Mouse (Mus musculus) hindbrain, embryonic 15.5 days (tissue): ENCODE measurements around the gene Cacna1c. TPM values are rescaled to one million over a fixed set of nuclear protein-coding genes. Genes with fewer than 3 reads are reported as not detected.

ENCODE experiments used
- ATAC-seq: fragments of 200-750 bp; cut with Nextera tagmentation; 2 replicates; pipeline ENCODE4 v1.8.0; 2017; ENCODE audit warnings: low read depth, moderate number of reproducible peaks, moderate TSS enrichment; ENCODE audit not compliant: low FRiP score
- H3K27ac ChIP-seq: fragments of 300-500 bp; sonication (generic); replicated peaks from 2 replicates; pipeline ENCODE4 v1.5.1; 2015; ENCODE audit warnings: mild to moderate bottlenecking, inconsistent platforms
- H3K27me3 ChIP-seq: fragments of 300-500 bp; sonication (generic); 2 replicates; pipeline ENCODE4 v1.6.1; 2015; ENCODE audit warnings: control low read depth, inconsistent platforms
- H3K36me3 ChIP-seq: fragments of 300-500 bp; sonication (generic); 2 replicates; pipeline ENCODE4 v1.6.1; 2015; ENCODE audit warnings: control low read depth, inconsistent platforms
- H3K4me1 ChIP-seq: fragments of 300-500 bp; sonication (generic); replicated peaks from 2 replicates; pipeline ENCODE4 v1.6.1; 2015; ENCODE audit warnings: control low read depth, inconsistent platforms
- H3K4me2 ChIP-seq: fragments of 300-500 bp; sonication (generic); 2 replicates; pipeline ENCODE4 v1.6.1; 2015; ENCODE audit warnings: moderate library complexity, mild to moderate bottlenecking, inconsistent platforms
- H3K4me3 ChIP-seq: fragments of 300-500 bp; sonication (generic); 2 replicates; pipeline ENCODE4 v1.5.1; 2015; ENCODE audit warnings: mild to moderate bottlenecking, inconsistent platforms
- H3K9ac ChIP-seq: fragments of 300-500 bp; sonication (generic); 2 replicates; pipeline ENCODE4 v1.6.1; 2015; ENCODE audit warnings: inconsistent platforms
- H3K9me3 ChIP-seq: fragments of 300-500 bp; sonication (generic); 2 replicates; pipeline ENCODE4 v1.6.1; 2016; ENCODE audit warnings: control low read depth, inconsistent platforms
- WGBS: fragments of 180-500 bp; shearing (Covaris S2); methylation state at CpG from one replicate; pipeline ENCODE4 v1.1.7; 2015; 5-methylcytosine and 5-hydroxymethylcytosine counted together
- polyA plus RNA-seq: library from polyadenylated mRNA; unstranded; fragments of >200 nt; fragmentation: Nextera tagmentation; extraction: Ambion mirVana; gene quantifications from 2 replicates; pipeline ENCODE4 v1.2.1, GENCODE M21; 2015

Cacna1c gene
- polyA plus RNA-seq, 1 experiment from 2014 or later: 7.0 TPM

- H3K4me1 ChIP-seq: peaks cover 20% of the 10 kb centered on the region; the same call in 1 of the 2 replicates
- 67% methylated on average over 5 of the region's 5 CpGs for WGBS
- H3K27ac ChIP-seq: no peak overlapping the region
- H3K9ac ChIP-seq: no peak overlapping the region
- H3K4me2 ChIP-seq: no peak overlapping the region
- no peaks in the 10 kb centered on the region for H3K36me3 ChIP-seq
- no peaks in the 10 kb centered on the region for H3K9me3 ChIP-seq
- ATAC-seq: no peak
- H3K4me3 ChIP-seq: no peak overlapping the region
- H3K27me3 ChIP-seq: no peaks in the 10 kb centered on the region
These were observed 232.9 kb downstream of the Cacna1c start for GRCm38 (mm10) chr6:118963283-118963682.

- H3K4me1 ChIP-seq: 0 out of 2 replicates have a peak, but pooled peaks cover 4% of the 10 kb centered on the region
- WGBS: 94% methylated on average over 9 of the region's 9 CpGs
- H3K9ac ChIP-seq: no peak overlapping the region
- H3K4me2 ChIP-seq: no peak overlapping the region
- no peak for ATAC-seq
- no peaks in the 10 kb centered on the region for H3K27me3 ChIP-seq
- no peak overlapping the region for H3K27ac ChIP-seq
- no peak overlapping the region for H3K4me3 ChIP-seq
- H3K9me3 ChIP-seq: no peaks in the 10 kb centered on the region
- H3K36me3 ChIP-seq: no peaks in the 10 kb centered on the region
These were observed 237.7 kb downstream of the Cacna1c start for GRCm38 (mm10) chr6:118958529-118958928.

- no peaks in the 10 kb centered on the region for H3K27me3 ChIP-seq
- H3K9me3 ChIP-seq: no peaks in the 10 kb centered on the region
- no peak overlapping the region for H3K4me2 ChIP-seq
- H3K4me1 ChIP-seq: peaks cover 6% of the 10 kb centered on the region
- H3K27ac ChIP-seq: no peak overlapping the region
- no peak for ATAC-seq
- no peaks in the 10 kb centered on the region for H3K36me3 ChIP-seq
- no peak overlapping the region for H3K4me3 ChIP-seq
- no peak overlapping the region for H3K9ac ChIP-seq
- 80% methylated on average over 4 of the region's 4 CpGs for WGBS
These were observed 240.0 kb downstream of the Cacna1c start for GRCm38 (mm10) chr6:118956234-118956633.

- Histone ChIP-seq H3K9ac (no peak overlapping the region), H3K4me3 (no peak overlapping the region), H3K27ac (no peak overlapping the region), H3K4me2 (no peak overlapping the region), H3K27me3 (no peaks in the 10 kb centered on the region), H3K4me1 (peaks cover 8% of the 10 kb centered on the region), H3K36me3 (no peaks in the 10 kb centered on the region), H3K9me3 (no peaks in the 10 kb centered on the region)
- no peak for ATAC-seq
These were observed 240.4 kb downstream of the Cacna1c start for GRCm38 (mm10) chr6:118955777-118956176.

- no peaks in the 10 kb centered on the region for H3K9me3 ChIP-seq
- H3K4me2 ChIP-seq: no peak overlapping the region
- no peak overlapping the region for H3K27ac ChIP-seq
- ATAC-seq: no peak
- no peak overlapping the region for H3K9ac ChIP-seq
- no peaks in the 10 kb centered on the region for H3K36me3 ChIP-seq
- WGBS: 86% methylated on average over 7 of the region's 7 CpGs
- H3K4me3 ChIP-seq: no peak overlapping the region
- H3K4me1 ChIP-seq: peaks cover 15% of the 10 kb centered on the region
- no peaks in the 10 kb centered on the region for H3K27me3 ChIP-seq
These were observed 241.1 kb downstream of the Cacna1c start for GRCm38 (mm10) chr6:118954988-118955554.

- H3K9ac ChIP-seq: no peak overlapping the region
- no peak overlapping the region for H3K4me2 ChIP-seq
- no peaks in the 10 kb centered on the region for H3K27me3 ChIP-seq
- H3K27ac ChIP-seq: peak overlapping the region; percentile 23
- ATAC-seq: no peak
- H3K4me1 ChIP-seq: peaks cover 17% of the 10 kb centered on the region
- H3K4me3 ChIP-seq: no peak overlapping the region
- H3K9me3 ChIP-seq: no peaks in the 10 kb centered on the region
- no peaks in the 10 kb centered on the region for H3K36me3 ChIP-seq
- 66% methylated on average over 9 of the region's 9 CpGs for WGBS
These were observed 243.8 kb downstream of the Cacna1c start for GRCm38 (mm10) chr6:118952377-118952776.

- Histone ChIP-seq H3K27me3 (no peaks in the 10 kb centered on the region), H3K9me3 (no peaks in the 10 kb centered on the region), H3K4me3 (no peak overlapping the region), H3K36me3 (no peaks in the 10 kb centered on the region), H3K4me1 (peaks cover 17% of the 10 kb centered on the region), H3K27ac (0 out of 2 replicates have a peak overlapping the region, but pooled peaks have one; percentile 26), H3K4me2 (no peak overlapping the region), H3K9ac (no peak overlapping the region)
- ATAC-seq: peak; percentile 50; the same call in 1 of the 2 replicates
- 67% methylated on average over 13 of the region's 13 CpGs for WGBS
These were observed 246.0 kb downstream of the Cacna1c start for GRCm38 (mm10) chr6:118950190-118950589.

GRCm38 (mm10) chr6:118947286-118947685, 248.9 kb downstream of the Cacna1c start:
- no peaks in the 10 kb centered on the region for H3K27me3 ChIP-seq
- no peak overlapping the region for H3K9ac ChIP-seq
- no peak overlapping the region for H3K4me3 ChIP-seq
- ATAC-seq: no peak
- no peaks in the 10 kb centered on the region for H3K9me3 ChIP-seq
- no peak overlapping the region for H3K27ac ChIP-seq
- 80% methylated on average over 8 of the region's 8 CpGs for WGBS
- H3K36me3 ChIP-seq: no peaks in the 10 kb centered on the region
- H3K4me2 ChIP-seq: no peak overlapping the region
- peaks cover 11% of the 10 kb centered on the region; the same call in 1 of the 2 replicates for H3K4me1 ChIP-seq

GRCm38 (mm10) chr6:118946660-118947059, 249.6 kb downstream of the Cacna1c start:
- Histone ChIP-seq H3K27ac (no peak overlapping the region), H3K4me3 (no peak overlapping the region), H3K4me2 (no peak overlapping the region), H3K36me3 (no peaks in the 10 kb centered on the region), H3K27me3 (no peaks in the 10 kb centered on the region), H3K9me3 (no peaks in the 10 kb centered on the region), H3K4me1 (peaks cover 10% of the 10 kb centered on the region; the same call in 1 of the 2 replicates), H3K9ac (no peak overlapping the region)
- ATAC-seq: no peak
- 85% methylated on average over 6 of the region's 6 CpGs for WGBS

- no peak overlapping the region for H3K9ac ChIP-seq
- no peak overlapping the region for H3K27ac ChIP-seq
- no peak overlapping the region for H3K4me2 ChIP-seq
- peaks cover 3% of the 10 kb centered on the region for H3K4me1 ChIP-seq
- H3K27me3 ChIP-seq: no peaks in the 10 kb centered on the region
- H3K36me3 ChIP-seq: no peaks in the 10 kb centered on the region
- no peak for ATAC-seq
- no peaks in the 10 kb centered on the region for H3K9me3 ChIP-seq
- 93% methylated on average over 4 of the region's 4 CpGs for WGBS
- no peak overlapping the region for H3K4me3 ChIP-seq
These were observed 252.1 kb downstream of the Cacna1c start for GRCm38 (mm10) chr6:118944093-118944492.

GRCm38 (mm10) chr6:118941816-118942215, 254.4 kb downstream of the Cacna1c start:
- H3K4me3 ChIP-seq: no peak overlapping the region
- H3K4me1 ChIP-seq: peaks cover 14% of the 10 kb centered on the region
- H3K27ac ChIP-seq: no peak overlapping the region
- ATAC-seq: no peak
- 77% methylated on average over 4 of the region's 4 CpGs for WGBS
- no peak overlapping the region for H3K4me2 ChIP-seq
- no peak overlapping the region for H3K9ac ChIP-seq
- no peaks in the 10 kb centered on the region for H3K36me3 ChIP-seq
- no peaks in the 10 kb centered on the region for H3K9me3 ChIP-seq
- no peaks in the 10 kb centered on the region for H3K27me3 ChIP-seq

GRCm38 (mm10) chr6:118941036-118941435, 255.2 kb downstream of the Cacna1c start:
- Histone ChIP-seq H3K4me3 (no peak overlapping the region), H3K9me3 (no peaks in the 10 kb centered on the region), H3K9ac (no peak overlapping the region), H3K4me2 (no peak overlapping the region), H3K27me3 (no peaks in the 10 kb centered on the region), H3K27ac (no peak overlapping the region), H3K4me1 (peaks cover 20% of the 10 kb centered on the region), H3K36me3 (no peaks in the 10 kb centered on the region)
- ATAC-seq: no peak
- WGBS: 83% methylated on average over 3 of the region's 3 CpGs

- Histone ChIP-seq H3K36me3 (no peaks in the 10 kb centered on the region), H3K4me2 (no peak overlapping the region), H3K9ac (no peak overlapping the region), H3K4me1 (peaks cover 23% of the 10 kb centered on the region), H3K9me3 (no peaks in the 10 kb centered on the region), H3K27me3 (no peaks in the 10 kb centered on the region), H3K27ac (no peak overlapping the region), H3K4me3 (no peak overlapping the region)
- no peak for ATAC-seq
- 92% methylated on average over 8 of the region's 8 CpGs for WGBS
These were observed 256.6 kb downstream of the Cacna1c start for GRCm38 (mm10) chr6:118939626-118940025.
